Comparison of ENCODE assay signal across 20 mouse cellular contexts in the genomic region with DNA sequence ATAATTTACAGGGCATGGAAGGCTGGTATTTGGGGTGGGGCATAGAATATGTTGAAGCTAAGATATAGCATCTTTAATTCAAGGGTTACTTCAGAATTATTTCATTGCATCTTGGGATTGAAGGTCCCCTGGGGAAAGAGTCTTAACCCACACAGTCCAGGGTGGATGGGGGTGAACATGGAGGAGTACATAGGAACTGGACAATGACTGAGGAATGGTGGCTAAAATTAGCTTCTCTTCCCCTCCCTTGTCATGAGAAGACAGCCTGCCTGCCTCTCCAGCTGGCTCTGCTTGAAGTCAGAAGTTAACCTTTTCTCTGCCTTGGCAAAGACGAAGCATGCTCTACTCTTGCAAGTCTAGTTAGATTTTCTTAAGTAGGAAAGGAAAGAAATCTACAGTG.
DNase-seq lines count a peak whose midpoint lies in the region; ATAC-seq and TF ChIP-seq lines count a peak whose summit lies in the region.
"Had no signal": no experiment of that assay in that cellular context is flagged by ENCODE, and none has a peak within 500 bp of the region (broad histone marks: within the 10 kb centered on the region; RNA-seq: fewer than 3 reads in every experiment).

No protein-coding gene starts in this region.

- no peaks in the 10 kb centered on the region for H3K27me3 ChIP-seq in hindbrain, embryonic 13.5 days
- H3K27me3 ChIP-seq in hindbrain, embryonic 14.5 days (ENCODE audit: control insufficient read depth, insufficient read depth, low read length) = no peaks in the 10 kb centered on the region
- no peaks in the 10 kb centered on the region for H3K27me3 ChIP-seq in lung, embryonic 15.5 days
- H3K27me3 ChIP-seq in heart, embryonic 16.5 days (ENCODE audit: control insufficient read depth, insufficient read depth, low read length) = no peaks in the 10 kb centered on the region
- H3K27me3 ChIP-seq in small intestine, adult 2 months (ENCODE audit: control insufficient read depth, insufficient read depth, low read length) = no peaks in the 10 kb centered on the region
- H3K27me3 ChIP-seq in forebrain, postnatal 0 days (ENCODE audit: insufficient read depth, low read length) = no peaks in the 10 kb centered on the region
- H3K27me3 ChIP-seq: embryonic facial prominence, embryonic 13.5 days; liver, embryonic 15.5 days; neural tube, embryonic 13.5 days had no signal

- TF ChIP-seq POLR2A in small intestine, adult 2 months (IDR thresholded peaks at IDR 0.05; ENCODE audit: low read depth, low read length) = no peak

- H3K9me3 ChIP-seq in hindbrain, embryonic 13.5 days = no peaks in the 10 kb centered on the region
- no peaks in the 10 kb centered on the region for H3K9me3 ChIP-seq in hindbrain, embryonic 14.5 days (ENCODE audit: control insufficient read depth, low read length)
- H3K9me3 ChIP-seq in lung, embryonic 15.5 days = no peaks in the 10 kb centered on the region
- no peaks in the 10 kb centered on the region for H3K9me3 ChIP-seq in heart, embryonic 16.5 days (replicated peaks; ENCODE audit: control insufficient read depth, low read length)
- H3K9me3 ChIP-seq in forebrain, postnatal 0 days (ENCODE audit: low read length) = no peaks in the 10 kb centered on the region
- H3K9me3 ChIP-seq: embryonic facial prominence, embryonic 13.5 days; liver, embryonic 15.5 days; neural tube, embryonic 13.5 days had no signal

- no peak for TF ChIP-seq CTCF in small intestine, adult 2 months (IDR thresholded peaks at IDR 0.05; ENCODE audit: extremely low read depth, insufficient read length, insufficient replicate concordance, low read depth, low read length)
- TF ChIP-seq CTCF in forebrain, postnatal 0 days (IDR thresholded peaks at IDR 0.05; ENCODE audit: low read depth) = no peak

- peaks cover 29% of the 10 kb centered on the region for H3K4me1 ChIP-seq in hindbrain, embryonic 13.5 days (replicated peaks)
- H3K4me1 ChIP-seq in hindbrain, embryonic 14.5 days (replicated peaks; ENCODE audit: control insufficient read depth, insufficient read depth, low read length) = peaks cover 12% of the 10 kb centered on the region; the same call in 1 of the 2 replicates
- H3K4me1 ChIP-seq in lung, embryonic 15.5 days = peaks cover 15% of the 10 kb centered on the region; the same call in 1 of the 2 replicates
- peaks cover 25% of the 10 kb centered on the region for H3K4me1 ChIP-seq in heart, embryonic 16.5 days (ENCODE audit: control insufficient read depth, insufficient read depth, low read length)
- H3K4me1 ChIP-seq in small intestine, adult 2 months (ENCODE audit: control insufficient read depth, insufficient read depth, insufficient read length, low read length) = no peaks in the 10 kb centered on the region; the same call in 1 of the 2 replicates
- 0 out of 2 replicates have a peak, but pooled peaks cover 4% of the 10 kb centered on the region for H3K4me1 ChIP-seq in forebrain, postnatal 0 days (ENCODE audit: insufficient read depth)
- H3K4me1 ChIP-seq: liver, embryonic 15.5 days had no signal

- ATAC-seq in hindbrain, embryonic 13.5 days (ENCODE audit: low FRiP score) = no peak
- ATAC-seq in hindbrain, embryonic 14.5 days (ENCODE audit: low FRiP score) = no peak
- peak; percentile 67; the same call in 1 of the 2 replicates for ATAC-seq in lung, embryonic 15.5 days (ENCODE audit: borderline replicate concordance, extremely low read depth, low FRiP score, low TSS enrichment)
- peak; percentile 70 for ATAC-seq in heart, embryonic 16.5 days (replicated peaks; ENCODE audit: extremely low read depth, insufficient read depth, low FRiP score)
- no peak for ATAC-seq in CD4-positive, CD25-positive, alpha-beta regulatory T cell, adult 4 months
- ATAC-seq in forebrain, postnatal 0 days = no peak
- ATAC-seq: forebrain, embryonic 16.5 days had no signal

- no peak overlapping the region for H3K9ac ChIP-seq in hindbrain, embryonic 13.5 days
- H3K9ac ChIP-seq in hindbrain, embryonic 14.5 days = no peak overlapping the region
- no peak overlapping the region for H3K9ac ChIP-seq in lung, embryonic 15.5 days
- H3K9ac ChIP-seq in heart, embryonic 16.5 days (ENCODE audit: low read length) = no peak overlapping the region
- no peak overlapping the region for H3K9ac ChIP-seq in forebrain, postnatal 0 days
- H3K9ac ChIP-seq: embryonic facial prominence, embryonic 13.5 days; liver, embryonic 15.5 days; neural tube, embryonic 13.5 days had no signal

- DNase-seq in hindbrain, embryonic 14.5 days (ENCODE audit: low spot score) = no peak
- DNase-seq in lung, adult 18-20 months = no peak
- DNase-seq in forebrain, postnatal 0 days = no peak
- DNase-seq: adrenal gland, adult 8-10 months; cerebellum, adult 11-12 months; gastrocnemius, adult 2 months; kidney, postnatal 36 days; thymus, adult 2 months had no signal

- H3K4me3 ChIP-seq in hindbrain, embryonic 13.5 days = no peak overlapping the region
- H3K4me3 ChIP-seq in hindbrain, embryonic 14.5 days (replicated peaks; ENCODE audit: low read length) = no peak overlapping the region
- no peak overlapping the region for H3K4me3 ChIP-seq in lung, embryonic 15.5 days
- no peak overlapping the region for H3K4me3 ChIP-seq in heart, embryonic 16.5 days (ENCODE audit: low read length)
- no peak overlapping the region for H3K4me3 ChIP-seq in small intestine, adult 2 months (ENCODE audit: low read depth, low read length)
- H3K4me3 ChIP-seq in forebrain, postnatal 0 days (ENCODE audit: low read depth, low read length) = no peak overlapping the region
- H3K4me3 ChIP-seq: embryonic facial prominence, embryonic 13.5 days; gastrocnemius, adult 2 months; liver, embryonic 15.5 days; neural tube, embryonic 13.5 days had no signal

- 0 out of 2 replicates have a peak overlapping the region, but pooled peaks have one; percentile 35 for H3K27ac ChIP-seq in hindbrain, embryonic 13.5 days
- no peak overlapping the region for H3K27ac ChIP-seq in hindbrain, embryonic 14.5 days
- peak overlapping the region; percentile 15; the same call in 1 of the 2 replicates for H3K27ac ChIP-seq in lung, embryonic 15.5 days
- H3K27ac ChIP-seq in heart, embryonic 16.5 days (ENCODE audit: low read length) = peak overlapping the region; percentile 44; the same call in 1 of the 2 replicates
- H3K27ac ChIP-seq in small intestine, adult 2 months (ENCODE audit: insufficient read depth, low read depth, low read length) = 0 out of 2 replicates have a peak overlapping the region, but pooled peaks have one; percentile 28
- no peak overlapping the region for H3K27ac ChIP-seq in forebrain, postnatal 0 days (ENCODE audit: low read depth, low read length)
- H3K27ac ChIP-seq: embryonic facial prominence, embryonic 13.5 days; gastrocnemius, adult 2 months; liver, embryonic 15.5 days; macrophage; neural tube, embryonic 13.5 days had no signal

- WGBS in hindbrain, embryonic 13.5 days = 81% methylated on average over 1 of the region's 1 CpGs
- WGBS in hindbrain, embryonic 14.5 days = 85% methylated on average over 1 of the region's 1 CpGs
- WGBS in lung, embryonic 15.5 days = 52% methylated on average over 1 of the region's 1 CpGs
- WGBS in heart, embryonic 16.5 days = 33% methylated on average over 1 of the region's 1 CpGs
- 86% methylated on average over 1 of the region's 1 CpGs for WGBS in small intestine, adult 2 months
- 73% methylated on average over 1 of the region's 1 CpGs for WGBS in forebrain, postnatal 0 days

- no peak overlapping the region for H3K4me2 ChIP-seq in hindbrain, embryonic 13.5 days
- no peak overlapping the region for H3K4me2 ChIP-seq in hindbrain, embryonic 14.5 days (replicated peaks)
- no peak overlapping the region for H3K4me2 ChIP-seq in lung, embryonic 15.5 days
- no peak overlapping the region for H3K4me2 ChIP-seq in heart, embryonic 16.5 days (ENCODE audit: low read depth, low read length)
- H3K4me2 ChIP-seq in forebrain, postnatal 0 days (ENCODE audit: low read depth) = no peak overlapping the region
- H3K4me2 ChIP-seq: embryonic facial prominence, embryonic 13.5 days; liver, embryonic 15.5 days; midbrain, embryonic 11.5 days; neural tube, embryonic 13.5 days had no signal

- H3K36me3 ChIP-seq in hindbrain, embryonic 13.5 days = no peaks in the 10 kb centered on the region
- no peaks in the 10 kb centered on the region for H3K36me3 ChIP-seq in hindbrain, embryonic 14.5 days (replicated peaks; ENCODE audit: control insufficient read depth, insufficient read depth)
- H3K36me3 ChIP-seq in lung, embryonic 15.5 days = no peaks in the 10 kb centered on the region
- H3K36me3 ChIP-seq in heart, embryonic 16.5 days (ENCODE audit: control insufficient read depth, insufficient read depth) = no peaks in the 10 kb centered on the region
- H3K36me3 ChIP-seq in small intestine, adult 2 months (ENCODE audit: control insufficient read depth, insufficient read depth, low read length) = no peaks in the 10 kb centered on the region
- H3K36me3 ChIP-seq in forebrain, postnatal 0 days (ENCODE audit: insufficient read depth) = no peaks in the 10 kb centered on the region
- H3K36me3 ChIP-seq: embryonic facial prominence, embryonic 13.5 days; G1E; liver, embryonic 15.5 days; neural tube, embryonic 13.5 days had no signal

Comparison
In these comparisons a context has a peak if more than half of its experiments do, and no peak if none do; other contexts are left out.
1. H3K27ac ChIP-seq: peak in hindbrain, embryonic 13.5 days (single experiment), lung, embryonic 15.5 days (single experiment), heart, embryonic 16.5 days (single experiment) and small intestine, adult 2 months (single experiment); none in hindbrain, embryonic 14.5 days (single experiment) and forebrain, postnatal 0 days (single experiment).
2. ATAC-seq: peak in lung, embryonic 15.5 days (single experiment) and heart, embryonic 16.5 days (single experiment); none in hindbrain, embryonic 13.5 days (single experiment), hindbrain, embryonic 14.5 days (single experiment), CD4-positive, CD25-positive, alpha-beta regulatory T cell, adult 4 months (single experiment) and forebrain, postnatal 0 days (single experiment).